Comparison of ENCODE assay signal across 1 mouse cellular context in the genomic region with DNA sequence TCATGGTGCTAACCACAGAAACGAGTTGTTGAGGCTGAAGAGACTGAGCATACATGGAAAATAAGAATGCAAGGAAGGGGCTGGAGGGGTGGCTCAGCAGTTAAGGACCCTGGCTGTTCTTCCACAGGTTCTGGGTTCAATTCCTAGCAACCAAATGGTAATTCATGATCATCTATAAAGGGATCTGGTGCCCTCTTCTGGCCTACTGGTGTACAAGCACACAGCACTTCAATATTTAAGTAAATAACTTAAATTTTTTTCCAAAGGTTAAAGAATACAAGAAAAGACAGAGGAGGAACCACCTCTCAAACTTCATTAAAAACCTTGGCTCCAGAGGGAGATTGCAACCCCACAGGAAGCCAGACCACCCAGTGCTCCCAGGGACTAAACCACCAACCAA.
TF ChIP-seq lines count a peak whose summit lies in the region.

No protein-coding gene starts in this region.

TF ChIP-seq in MEL, 35 proteins besides CTCF, POLR2A, EP300 and RAD21 (continued from another document):
- TF ChIP-seq GABPA (IDR thresholded peaks at IDR 0.05; ENCODE audit: low read depth, low read length): no peak
- TF ChIP-seq RCOR1 (IDR thresholded peaks at IDR 0.05; ENCODE audit: low read depth, low read length): no peak
- no peak for TF ChIP-seq UBTF (IDR thresholded peaks at IDR 0.05; ENCODE audit: borderline replicate concordance, insufficient read depth, low read depth, low read length)
- TF ChIP-seq MYB (IDR thresholded peaks at IDR 0.05; ENCODE audit: low read depth, low read length): no peak
- no peak for TF ChIP-seq TBP (IDR thresholded peaks at IDR 0.05; ENCODE audit: low read depth, low read length)
- no peak for TF ChIP-seq NELFE (IDR thresholded peaks at IDR 0.05; ENCODE audit: low read depth, low read length)
- no peak for TF ChIP-seq CHD1 (IDR thresholded peaks at IDR 0.05; ENCODE audit: low read depth, low read length)
